Mouse (Mus musculus) hindbrain, embryonic 15.5 days (tissue): ENCODE measurements at regions not wholly inside any gene's neighbourhood (a gene's known extent, or its start where the extent isn't known, plus 50 kb on each side); places are given as distances from the start of the nearest gene placed in this dataset.
A peak's percentile ranks its signal among the peaks of the same experiment; 100 is the strongest.

Experiments used
- ATAC-seq: fragments of 200-750 bp; cut with Nextera tagmentation; 2 replicates; pipeline ENCODE4 v1.8.0; 2017; ENCODE audit warnings: low read depth, moderate number of reproducible peaks, moderate TSS enrichment; ENCODE audit not compliant: low FRiP score
- H3K27ac ChIP-seq: fragments of 300-500 bp; sonication (generic); replicated peaks from 2 replicates; pipeline ENCODE4 v1.5.1; 2015; ENCODE audit warnings: mild to moderate bottlenecking, inconsistent platforms
- H3K27me3 ChIP-seq: fragments of 300-500 bp; sonication (generic); 2 replicates; pipeline ENCODE4 v1.6.1; 2015; ENCODE audit warnings: control low read depth, inconsistent platforms
- H3K36me3 ChIP-seq: fragments of 300-500 bp; sonication (generic); 2 replicates; pipeline ENCODE4 v1.6.1; 2015; ENCODE audit warnings: control low read depth, inconsistent platforms
- H3K4me1 ChIP-seq: fragments of 300-500 bp; sonication (generic); replicated peaks from 2 replicates; pipeline ENCODE4 v1.6.1; 2015; ENCODE audit warnings: control low read depth, inconsistent platforms
- H3K4me2 ChIP-seq: fragments of 300-500 bp; sonication (generic); 2 replicates; pipeline ENCODE4 v1.6.1; 2015; ENCODE audit warnings: moderate library complexity, mild to moderate bottlenecking, inconsistent platforms
- H3K4me3 ChIP-seq: fragments of 300-500 bp; sonication (generic); 2 replicates; pipeline ENCODE4 v1.5.1; 2015; ENCODE audit warnings: mild to moderate bottlenecking, inconsistent platforms
- H3K9ac ChIP-seq: fragments of 300-500 bp; sonication (generic); 2 replicates; pipeline ENCODE4 v1.6.1; 2015; ENCODE audit warnings: inconsistent platforms
- H3K9me3 ChIP-seq: fragments of 300-500 bp; sonication (generic); 2 replicates; pipeline ENCODE4 v1.6.1; 2016; ENCODE audit warnings: control low read depth, inconsistent platforms
- WGBS: fragments of 180-500 bp; shearing (Covaris S2); methylation state at CpG from one replicate; pipeline ENCODE4 v1.1.7; 2015; 5-methylcytosine and 5-hydroxymethylcytosine counted together

GRCm38 (mm10) chr6:71012436-71012822 is 56.1 kb downstream of the Foxi3 start:
- peak overlapping the region; percentile 20; the same call in 1 of the 2 replicates for H3K9ac ChIP-seq
- peaks cover 11% of the 10 kb centered on the region for H3K27me3 ChIP-seq
- H3K4me1 ChIP-seq, result peaks cover 3% of the 10 kb centered on the region
- H3K36me3 ChIP-seq, result no peaks in the 10 kb centered on the region
- H3K4me3 ChIP-seq, result peak overlapping the region; percentile 54
- no peaks in the 10 kb centered on the region for H3K9me3 ChIP-seq
- WGBS, result 12% methylated on average over 9 of the region's 9 CpGs
- no peak overlapping the region for H3K27ac ChIP-seq
- H3K4me2 ChIP-seq, result peak overlapping the region; percentile 88
- peak; percentile 57 for ATAC-seq

- peaks cover 3% of the 10 kb centered on the region for H3K4me1 ChIP-seq
- under 1% methylated on average over 32 of the region's 38 CpGs for WGBS
- H3K9ac ChIP-seq, result peak overlapping the region; percentile 58
- ATAC-seq, result peak; percentile 98
- peaks cover 11% of the 10 kb centered on the region for H3K27me3 ChIP-seq
- no peaks in the 10 kb centered on the region for H3K36me3 ChIP-seq
- H3K27ac ChIP-seq, result peak overlapping the region; percentile 74
- peak overlapping the region; percentile 88 for H3K4me2 ChIP-seq
- peak overlapping the region; percentile 54 for H3K4me3 ChIP-seq
- H3K9me3 ChIP-seq, result no peaks in the 10 kb centered on the region
These were observed 56.6 kb downstream of the Foxi3 start for GRCm38 (mm10) chr6:71012823-71013461.

GRCm38 (mm10) chr6:71016388-71016787 is 60.1 kb downstream of the Foxi3 start:
- Histone ChIP-seq H3K4me2 (no peak overlapping the region), H3K36me3 (no peaks in the 10 kb centered on the region), H3K4me1 (peaks cover 3% of the 10 kb centered on the region), H3K27ac (no peak overlapping the region), H3K9ac (no peak overlapping the region), H3K27me3 (peaks cover 11% of the 10 kb centered on the region), H3K9me3 (no peaks in the 10 kb centered on the region), H3K4me3 (no peak overlapping the region)
- WGBS, result 2% methylated on average over 1 of the region's 1 CpGs
- ATAC-seq, result no peak

DNA sequence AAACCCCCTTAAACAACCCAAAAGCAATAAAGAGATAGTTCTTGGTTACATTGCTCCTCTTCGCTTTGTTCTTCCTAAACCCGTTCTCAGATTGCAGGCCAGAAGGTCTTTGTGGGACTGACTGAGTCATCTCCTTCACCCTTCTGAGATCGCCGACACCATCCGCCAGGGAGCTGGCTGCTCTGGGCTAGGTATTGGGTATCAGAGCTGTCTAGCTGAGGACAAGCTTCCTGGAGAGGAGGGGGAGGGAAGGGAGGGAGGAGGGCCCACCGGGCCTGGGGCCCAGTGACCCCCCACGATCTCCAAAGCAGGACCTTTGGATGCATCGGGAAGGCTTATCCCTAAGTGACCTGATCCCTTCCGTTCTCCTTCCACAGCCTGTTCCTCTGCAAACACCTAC is 65.0 kb downstream of the Foxi3 start:
- Histone ChIP-seq H3K4me3 (no peak overlapping the region), H3K4me1 (no peaks in the 10 kb centered on the region), H3K4me2 (no peak overlapping the region), H3K27ac (no peak overlapping the region), H3K9ac (no peak overlapping the region), H3K36me3 (no peaks in the 10 kb centered on the region), H3K9me3 (no peaks in the 10 kb centered on the region), H3K27me3 (peaks cover 1% of the 10 kb centered on the region; the same call in 1 of the 2 replicates)
- ATAC-seq, result no peak
- WGBS, result 32% methylated on average over 9 of the region's 9 CpGs

DNA sequence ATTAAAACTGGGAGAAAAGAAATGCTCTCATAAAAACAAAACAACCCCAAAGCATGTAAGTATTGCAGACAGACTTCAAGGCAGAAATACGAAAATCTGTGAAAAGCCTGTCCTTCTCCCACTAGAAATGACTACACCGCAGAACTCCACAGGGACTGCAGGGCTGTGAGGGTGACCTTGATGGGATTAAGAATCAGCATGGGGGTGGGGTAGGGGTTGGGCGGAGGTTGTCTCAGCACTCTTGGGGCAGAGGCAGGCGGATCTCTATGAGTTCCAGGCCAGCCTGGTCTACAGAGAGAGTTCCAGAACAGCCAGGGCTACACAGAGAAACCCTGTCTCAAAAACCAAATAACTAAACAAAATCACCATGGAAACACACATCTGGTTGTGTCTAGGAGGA is 69.1 kb downstream of the Foxi3 start:
- Histone ChIP-seq H3K36me3 (no peaks in the 10 kb centered on the region), H3K4me2 (no peak overlapping the region), H3K4me3 (no peak overlapping the region), H3K27ac (no peak overlapping the region), H3K9ac (no peak overlapping the region), H3K9me3 (no peaks in the 10 kb centered on the region), H3K27me3 (no peaks in the 10 kb centered on the region), H3K4me1 (no peaks in the 10 kb centered on the region)
- no peak for ATAC-seq
- 82% methylated on average over 4 of the region's 4 CpGs for WGBS

GRCm38 (mm10) chr6:71029663-71030062 is 73.3 kb downstream of the Foxi3 start:
- H3K36me3 ChIP-seq, result no peaks in the 10 kb centered on the region
- no peaks in the 10 kb centered on the region for H3K27me3 ChIP-seq
- ATAC-seq, result no peak

DNA sequence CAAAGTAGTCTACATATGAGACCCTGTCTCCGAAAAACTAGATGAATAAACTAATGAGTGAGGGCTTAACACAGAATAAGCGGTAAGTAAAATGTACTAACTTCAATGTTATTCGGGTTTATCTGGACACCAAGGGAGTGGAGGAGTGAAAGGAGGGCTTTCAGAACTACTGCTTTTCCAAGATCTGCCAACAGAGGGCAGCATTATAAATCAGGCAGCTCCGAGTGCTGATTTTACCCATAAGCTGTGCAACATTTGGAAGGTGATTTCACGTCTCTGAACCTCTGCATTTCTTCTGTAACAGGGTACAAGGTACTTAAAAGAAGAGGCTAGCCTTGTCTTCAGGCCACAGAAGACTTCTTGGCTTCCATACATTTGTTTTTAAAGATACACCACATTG is 74.2 kb downstream of the Foxi3 start:
- 75% methylated on average over 5 of the region's 5 CpGs for WGBS
- no peaks in the 10 kb centered on the region for H3K36me3 ChIP-seq
- no peak overlapping the region for H3K4me3 ChIP-seq
- no peak overlapping the region for H3K4me2 ChIP-seq
- no peak overlapping the region for H3K27ac ChIP-seq
- no peaks in the 10 kb centered on the region for H3K9me3 ChIP-seq
- no peaks in the 10 kb centered on the region for H3K27me3 ChIP-seq
- H3K9ac ChIP-seq, result no peak overlapping the region
- ATAC-seq, result no peak
- H3K4me1 ChIP-seq, result no peaks in the 10 kb centered on the region

More at GRCm38 (mm10) chr6:71029663-71030062, 73.3 kb downstream of the Foxi3 start:
- Histone ChIP-seq H3K27ac (no peak overlapping the region), H3K9me3 (no peaks in the 10 kb centered on the region), H3K4me3 (no peak overlapping the region), H3K4me1 (no peaks in the 10 kb centered on the region), H3K9ac (no peak overlapping the region), H3K4me2 (no peak overlapping the region)
- 82% methylated on average over 6 of the region's 6 CpGs for WGBS

- peaks cover 9% of the 10 kb centered on the region; the same call in 1 of the 2 replicates for H3K4me1 ChIP-seq
- 90% methylated on average over 2 of the region's 3 CpGs for WGBS
- no peak overlapping the region for H3K4me2 ChIP-seq
- no peak overlapping the region for H3K4me3 ChIP-seq
- H3K27me3 ChIP-seq, result no peaks in the 10 kb centered on the region
- H3K9me3 ChIP-seq, result no peaks in the 10 kb centered on the region
- ATAC-seq, result no peak
- H3K36me3 ChIP-seq, result no peaks in the 10 kb centered on the region
- no peak overlapping the region for H3K27ac ChIP-seq
- H3K9ac ChIP-seq, result no peak overlapping the region
These were observed 87.9 kb downstream of the Foxi3 start for GRCm38 (mm10) chr6:71044241-71044640.

DNA sequence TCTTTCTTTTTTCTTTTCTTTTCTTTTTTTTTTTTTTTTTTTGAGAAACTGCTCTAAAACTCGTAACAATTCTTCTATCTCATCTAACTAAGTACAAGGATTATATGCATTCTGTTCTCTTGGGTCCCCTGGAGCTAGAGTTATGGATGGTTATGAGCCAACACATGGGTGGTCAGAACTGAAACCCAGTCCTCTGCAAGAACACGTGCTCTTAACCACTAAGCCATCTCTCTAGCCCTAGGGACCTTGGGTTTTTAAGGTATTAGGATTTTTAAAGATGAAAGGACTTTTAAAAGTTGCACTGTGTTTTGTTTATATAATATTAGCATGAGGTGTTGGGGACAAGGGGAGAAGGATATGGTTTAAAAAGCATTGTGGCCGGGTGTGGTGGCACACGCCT is 88.9 kb downstream of the Foxi3 start:
- Histone ChIP-seq H3K9ac (no peak overlapping the region), H3K27ac (no peak overlapping the region), H3K4me3 (no peak overlapping the region), H3K36me3 (no peaks in the 10 kb centered on the region), H3K27me3 (0 out of 2 replicates have a peak, but pooled peaks cover 9% of the 10 kb centered on the region), H3K4me1 (peaks cover 9% of the 10 kb centered on the region; the same call in 1 of the 2 replicates), H3K9me3 (no peaks in the 10 kb centered on the region), H3K4me2 (no peak overlapping the region)
- no peak for ATAC-seq
- WGBS, result 94% methylated on average over 4 of the region's 4 CpGs

GRCm38 (mm10) chr6:71048199-71049094 is 92.1 kb downstream of the Foxi3 start:
- no peaks in the 10 kb centered on the region for H3K9me3 ChIP-seq
- no peak overlapping the region for H3K27ac ChIP-seq
- H3K4me1 ChIP-seq, result peaks cover 9% of the 10 kb centered on the region; the same call in 1 of the 2 replicates
- peak overlapping the region; percentile 55 for H3K9ac ChIP-seq
- H3K4me3 ChIP-seq, result peak overlapping the region; percentile 51
- H3K4me2 ChIP-seq, result peak overlapping the region; percentile 98
- no peaks in the 10 kb centered on the region for H3K36me3 ChIP-seq
- WGBS, result 3% methylated on average over 37 of the region's 38 CpGs
- peak; percentile 51; the same call in 1 of the 2 replicates for ATAC-seq
- 0 out of 2 replicates have a peak, but pooled peaks cover 9% of the 10 kb centered on the region for H3K27me3 ChIP-seq

DNA sequence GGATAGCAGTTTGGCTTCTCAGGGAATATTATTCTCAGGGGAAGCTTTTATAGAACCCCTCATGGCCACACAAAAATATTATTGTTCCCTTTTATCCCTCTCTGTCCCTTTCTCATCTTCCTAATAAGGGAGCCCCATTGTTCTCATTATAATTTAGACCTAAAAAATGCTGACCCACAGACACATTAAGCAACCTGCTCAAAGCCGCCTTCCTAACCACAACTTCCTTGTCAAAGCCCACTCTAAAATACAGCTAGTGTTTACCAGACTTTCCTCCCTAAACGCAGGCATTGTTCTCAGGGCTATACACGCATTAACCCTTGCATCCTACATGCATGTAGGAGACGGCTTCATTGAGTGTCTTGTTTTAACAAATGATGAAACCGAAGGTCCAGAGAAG is 93.9 kb downstream of the Foxi3 start:
- H3K4me2 ChIP-seq, result no peak overlapping the region
- H3K36me3 ChIP-seq, result no peaks in the 10 kb centered on the region
- ATAC-seq, result no peak
- no peak overlapping the region for H3K27ac ChIP-seq
- no peaks in the 10 kb centered on the region for H3K9me3 ChIP-seq
- WGBS, result 55% methylated on average over 5 of the region's 5 CpGs
- peaks cover 9% of the 10 kb centered on the region; the same call in 1 of the 2 replicates for H3K4me1 ChIP-seq
- H3K9ac ChIP-seq, result no peak overlapping the region
- H3K27me3 ChIP-seq, result 0 out of 2 replicates have a peak, but pooled peaks cover 9% of the 10 kb centered on the region
- no peak overlapping the region for H3K4me3 ChIP-seq

GRCm38 (mm10) chr6:71050754-71051213 is 93.5 kb downstream of the Thnsl2 start:
- Histone ChIP-seq H3K36me3 (no peaks in the 10 kb centered on the region), H3K4me3 (no peak overlapping the region), H3K9ac (no peak overlapping the region), H3K27ac (no peak overlapping the region), H3K4me1 (peaks cover 9% of the 10 kb centered on the region; the same call in 1 of the 2 replicates), H3K9me3 (no peaks in the 10 kb centered on the region), H3K4me2 (no peak overlapping the region), H3K27me3 (0 out of 2 replicates have a peak, but pooled peaks cover 9% of the 10 kb centered on the region)
- WGBS, result 25% methylated on average over 14 of the region's 14 CpGs
- no peak for ATAC-seq
